Mouse (Mus musculus): ENCODE data around the gene Mx1.

Gene Mx1

GRCm38 (mm10) chr16:97462481-97463181 is at the start of gene Mx1:
Gene Mx1 (minus strand): TSS chr16:97462907.
- in situ Hi-C loops (cut with MboI, MseI): no loop called here

GRCm38 (mm10) chr16:97512347-97512751 is 49.6 kb upstream of the Mx1 start:
- in situ Hi-C loops (cut with MboI, MseI): no loop called here

- in situ Hi-C loops (cut with MboI, MseI): no loop called here
Measured at GRCm38 (mm10) chr16:97511495-97511894, 48.8 kb upstream of the Mx1 start.

GRCm38 (mm10) chr16:97510849-97511248 is 48.1 kb upstream of the Mx1 start:
- in situ Hi-C loops (cut with MboI, MseI): no loop called here

GRCm38 (mm10) chr16:97507783-97508182 is 45.1 kb upstream of the Mx1 start:
- in situ Hi-C loops (cut with MboI, MseI): no loop called here

- in situ Hi-C loops (cut with MboI, MseI): no loop called here
Measured at GRCm38 (mm10) chr16:97504793-97505192, 42.1 kb upstream of the Mx1 start.

- in situ Hi-C loops (cut with MboI, MseI): no loop called here
Measured at GRCm38 (mm10) chr16:97503849-97504248, 41.1 kb upstream of the Mx1 start.

- in situ Hi-C loops (cut with MboI, MseI): no loop called here
Measured at GRCm38 (mm10) chr16:97500901-97501300, 38.2 kb upstream of the Mx1 start.

- in situ Hi-C loops (cut with MboI, MseI): no loop called here
Measured at GRCm38 (mm10) chr16:97499450-97499849, 36.7 kb upstream of the Mx1 start.

GRCm38 (mm10) chr16:97498139-97498538 is 35.4 kb upstream of the Mx1 start:
- in situ Hi-C loops (cut with MboI, MseI): no loop called here

GRCm38 (mm10) chr16:97497682-97498081 is 35.0 kb upstream of the Mx1 start:
- in situ Hi-C loops (cut with MboI, MseI): no loop called here

GRCm38 (mm10) chr16:97496026-97496425 is 33.3 kb upstream of the Mx1 start:
- in situ Hi-C loops (cut with MboI, MseI): no loop called here

- in situ Hi-C loops (cut with MboI, MseI): no loop called here
Measured at GRCm38 (mm10) chr16:97492369-97492768, 29.7 kb upstream of the Mx1 start.

- in situ Hi-C loops (cut with MboI, MseI): no loop called here
Measured at GRCm38 (mm10) chr16:97478655-97479054, 15.9 kb upstream of the Mx1 start.

- in situ Hi-C loops (cut with MboI, MseI): no loop called here
Measured at GRCm38 (mm10) chr16:97476524-97476923, 13.8 kb upstream of the Mx1 start.

GRCm38 (mm10) chr16:97475581-97475980 is 12.9 kb upstream of the Mx1 start:
- in situ Hi-C loops (cut with MboI, MseI): no loop called here

GRCm38 (mm10) chr16:97474671-97475070 is 12.0 kb upstream of the Mx1 start:
- in situ Hi-C loops (cut with MboI, MseI): no loop called here

GRCm38 (mm10) chr16:97467993-97468791 is 5.5 kb upstream of the Mx1 start:
- in situ Hi-C loops (cut with MboI, MseI): no loop called here

GRCm38 (mm10) chr16:97467472-97467871 is 4.8 kb upstream of the Mx1 start:
- in situ Hi-C loops (cut with MboI, MseI): no loop called here

GRCm38 (mm10) chr16:97466182-97466957 is 3.7 kb upstream of the Mx1 start:
- in situ Hi-C loops (cut with MboI, MseI): no loop called here

GRCm38 (mm10) chr16:97461271-97461670 is 1.4 kb downstream of the Mx1 start:
- in situ Hi-C loops (cut with MboI, MseI): no loop called here

GRCm38 (mm10) chr16:97459831-97460230 is 2.9 kb downstream of the Mx1 start:
- in situ Hi-C loops (cut with MboI, MseI): no loop called here

All from T-helper 2 cell (primary cell).